Mouse (Mus musculus) midbrain, embryonic 11.5 days (tissue): ENCODE measurements around the gene Mia. TPM values are rescaled to one million over a fixed set of nuclear protein-coding genes. Genes with fewer than 3 reads are reported as not detected.

Experiments
- ATAC-seq: fragments of 200-750 bp; cut with Nextera tagmentation; 2 replicates; pipeline ENCODE4 v1.8.0; 2017; ENCODE audit warnings: moderate TSS enrichment, moderate library complexity; ENCODE audit not compliant: low FRiP score
- DNase-seq: peaks from one replicate; pipeline ENCODE4 v3.0.0; 2015; ENCODE audit warnings: low spot score; ENCODE audit errors: missing footprints
- H3K27ac ChIP-seq: fragments of 300-500 bp; sonication (generic); 2 replicates; pipeline ENCODE4 v1.5.1; 2014; ENCODE audit warnings: low read depth, low read length
- H3K27me3 ChIP-seq: fragments of 300-500 bp; sonication (generic); 2 replicates; pipeline ENCODE4 v1.6.1; 2014; ENCODE audit warnings: mild to moderate bottlenecking, low read length, moderate library complexity, mixed read lengths; ENCODE audit not compliant: control insufficient read depth, insufficient read depth
- H3K36me3 ChIP-seq: fragments of 300-500 bp; sonication (generic); 2 replicates; pipeline ENCODE4 v1.6.1; 2014; ENCODE audit warnings: mild to moderate bottlenecking, low read length, moderate library complexity, mixed read lengths; ENCODE audit not compliant: control insufficient read depth, insufficient read depth
- H3K4me1 ChIP-seq: fragments of 300-500 bp; sonication (generic); 2 replicates; pipeline ENCODE4 v1.6.1; 2014; ENCODE audit warnings: low read length; ENCODE audit not compliant: control insufficient read depth, insufficient read depth
- H3K4me2 ChIP-seq: fragments of 300-500 bp; sonication (generic); 2 replicates; pipeline ENCODE4 v1.6.1; 2014; ENCODE audit warnings: mild to moderate bottlenecking, moderate library complexity
- H3K4me3 ChIP-seq: fragments of 300-500 bp; sonication (generic); 2 replicates; pipeline ENCODE4 v1.5.1; 2014; ENCODE audit warnings: low read depth, low read length
- H3K9ac ChIP-seq: fragments of 300-500 bp; sonication (generic); 2 replicates; pipeline ENCODE4 v1.6.1; 2014; ENCODE audit warnings: low read length
- H3K9me3 ChIP-seq: fragments of 300-500 bp; sonication (generic); 2 replicates; pipeline ENCODE4 v1.6.1; 2016; ENCODE audit warnings: low read length; ENCODE audit not compliant: control insufficient read depth
- WGBS: fragments of 180-500 bp; shearing (Covaris S2); extraction: QIAGEN DNeasy Blood & Tissue Kit; methylation state at CpG from one replicate; pipeline ENCODE4 v1.1.7; 2014; 5-methylcytosine and 5-hydroxymethylcytosine counted together
- microRNA counts: library from miRNA; unstranded; fragments of <30 nt; microRNA quantifications from one replicate; lab custom pipeline; 2015
- microRNA-seq: library from miRNA; unstranded; fragments of <30 nt; microRNA quantifications from one replicate; pipeline ENCODE4, GENCODE M21; 2017
- polyA plus RNA-seq: library from polyadenylated mRNA; unstranded; fragments of >200 nt; fragmentation: Nextera tagmentation; extraction: Ambion mirVana; gene quantifications from 2 replicates; pipeline ENCODE4 v1.2.1, GENCODE M21; 2014

Gene Mia
- polyA plus RNA-seq, 1 experiment from 2014 or later: 0.93 TPM

DNA sequence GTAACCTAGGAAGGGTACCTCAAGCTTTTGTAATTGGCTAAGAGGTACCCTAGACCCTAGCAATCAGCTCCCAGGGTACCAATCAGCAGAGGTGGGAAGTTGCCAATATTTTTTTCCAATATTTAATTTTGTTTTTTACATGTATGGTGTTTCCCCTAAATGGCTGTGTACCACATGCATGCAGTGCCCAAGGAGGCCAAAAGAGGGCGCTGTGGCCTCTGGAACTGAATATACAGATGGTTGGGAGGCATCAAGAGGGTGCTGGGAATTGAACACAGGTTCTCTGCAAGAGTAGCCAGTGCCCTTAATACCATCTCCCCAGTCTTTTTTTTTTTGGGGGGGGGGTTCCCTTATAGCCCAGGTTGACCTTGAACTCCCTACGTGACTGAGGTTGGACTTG, 49.6 kb downstream of the Mia start:
- no peaks in the 10 kb centered on the region for H3K36me3 ChIP-seq
- no peaks in the 10 kb centered on the region for H3K4me1 ChIP-seq
- H3K4me3 ChIP-seq: no peak overlapping the region
- no peak for ATAC-seq
- no peak for DNase-seq
- H3K27me3 ChIP-seq: no peaks in the 10 kb centered on the region
- no peak overlapping the region for H3K9ac ChIP-seq
- no peak overlapping the region for H3K27ac ChIP-seq
- H3K9me3 ChIP-seq: no peaks in the 10 kb centered on the region; the same call in none of the 2 replicates
- no peak overlapping the region for H3K4me2 ChIP-seq
- 58% methylated on average over 2 of the region's 2 CpGs for WGBS

DNA sequence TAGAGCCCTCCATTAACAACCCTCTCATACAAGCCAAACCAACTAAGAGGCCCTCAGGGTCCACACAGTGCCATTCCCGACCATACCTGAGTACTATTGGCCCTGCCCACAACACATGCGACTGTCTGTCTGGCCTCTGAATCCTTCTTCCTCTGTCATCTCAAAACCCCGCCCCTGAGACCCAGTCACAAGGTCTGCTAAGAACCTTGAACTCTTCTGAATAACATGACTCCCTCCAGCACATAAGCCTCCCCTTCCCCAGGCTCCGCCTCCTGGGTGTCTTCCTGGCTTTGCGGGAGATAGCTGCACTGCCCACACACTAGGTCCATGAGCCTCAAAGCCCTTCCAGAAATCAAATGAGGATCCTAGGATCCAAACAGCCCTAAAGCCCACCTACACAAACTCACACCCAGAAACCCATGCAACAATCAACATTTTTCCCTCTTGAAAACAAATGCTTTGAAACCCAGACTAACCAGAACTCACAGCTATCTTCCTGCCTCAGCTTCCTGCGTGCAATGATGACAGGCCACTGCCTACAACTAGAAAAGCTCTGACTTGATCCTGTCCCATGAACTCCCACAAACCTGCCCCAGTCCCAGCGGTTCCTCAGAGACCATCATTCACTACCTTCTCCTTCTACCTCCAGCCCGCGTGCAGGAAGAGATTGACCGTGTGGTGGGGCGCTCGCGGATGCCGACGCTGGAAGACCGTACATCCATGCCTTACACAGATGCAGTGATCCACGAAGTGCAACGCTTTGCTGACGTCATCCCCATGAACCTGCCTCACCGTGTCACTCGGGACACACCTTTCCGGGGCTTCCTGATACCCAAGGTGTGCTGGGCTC, 50.2 kb downstream of the Mia start:
- Histone ChIP-seq H3K4me1 (no peaks in the 10 kb centered on the region), H3K36me3 (no peaks in the 10 kb centered on the region)
- WGBS: 88% methylated on average over 22 of the region's 22 CpGs

DNA sequence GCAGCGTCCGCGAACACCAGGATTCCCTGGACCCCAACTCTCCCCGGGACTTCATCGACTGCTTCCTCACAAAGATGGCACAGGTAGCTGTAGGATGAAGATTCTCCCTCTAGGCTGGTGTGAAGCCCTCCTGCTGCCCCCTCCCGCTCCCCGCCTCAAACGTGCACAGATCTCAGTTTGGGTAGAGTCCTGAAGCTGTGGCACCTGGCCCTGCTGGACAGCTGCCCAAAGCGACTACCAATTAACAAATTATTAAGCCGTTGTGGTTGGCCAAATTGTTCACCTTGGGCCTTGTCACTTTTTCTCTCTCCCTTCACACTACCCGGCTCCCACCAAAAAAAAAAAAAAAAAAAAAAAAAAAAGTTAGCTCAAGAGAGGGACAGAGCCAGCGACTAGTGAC, 51.1 kb downstream of the Mia start:
- ATAC-seq: no peak
- no peaks in the 10 kb centered on the region; the same call in none of the 2 replicates for H3K9me3 ChIP-seq
- no peaks in the 10 kb centered on the region for H3K4me1 ChIP-seq
- no peak overlapping the region for H3K4me2 ChIP-seq
- H3K27ac ChIP-seq: no peak overlapping the region
- H3K9ac ChIP-seq: no peak overlapping the region
- H3K27me3 ChIP-seq: no peaks in the 10 kb centered on the region
- no peaks in the 10 kb centered on the region for H3K36me3 ChIP-seq
- no peak overlapping the region for H3K4me3 ChIP-seq
- WGBS: 88% methylated on average over 12 of the region's 12 CpGs
- no peak for DNase-seq

More for the DNA sequence above, 50.2 kb downstream of the Mia start:
- Histone ChIP-seq H3K27ac (no peak overlapping the region), H3K9me3 (no peaks in the 10 kb centered on the region; the same call in none of the 2 replicates), H3K9ac (no peak overlapping the region), H3K4me2 (no peak overlapping the region), H3K27me3 (no peaks in the 10 kb centered on the region), H3K4me3 (no peak overlapping the region)
- DNase-seq: no peak
- no peak for ATAC-seq

MicroRNA genes within 50 kb of the gene (microRNA counts, 519-probe panel; counts per million panel counts)
- not detected for microRNA mmu-miR-1191 (lab: Ali Mortazavi, UCI)

Small RNA genes lying within 50 kb of the gene (microRNA-seq; reads per million reads assigned to microRNA genes)
- gene Mir1191 (1.9 reads per million, percentile 3 among the genes with 10 or more reads in this experiment), gene Mir3101 (not detected)

Other genes starting within 250 kb of the Mia start
- gene Cyp2a22, start 241.8 kb downstream of the Mia start, polyA plus RNA-seq: not detected in 2 replicates
- not detected in 2 replicates for gene Cyp2a12, start 152.1 kb downstream of the Mia start, polyA plus RNA-seq
- gene Cyp2f2, start 61.2 kb downstream of the Mia start, polyA plus RNA-seq: not detected in 2 replicates
- 0.11 and 0.19 TPM in 2 replicates for gene Cyp2t4, start 27.4 kb downstream of the Mia start, polyA plus RNA-seq
- 36.4 and 43.5 TPM in 2 replicates for gene Egln2, start 14.4 kb downstream of the Mia start, polyA plus RNA-seq
- gene Rab4b, start 2.3 kb downstream of the Mia start, polyA plus RNA-seq: 57.4 and 59.1 TPM in 2 replicates
- not detected in 2 replicates for gene Gm21983, start 71 bp downstream of the Mia start, polyA plus RNA-seq
- gene BC024978, start 14.6 kb upstream of the Mia start, polyA plus RNA-seq: 4.0 and 4.1 TPM in 2 replicates
- 339 and 364 TPM in 2 replicates for gene Snrpa, start 15.1 kb upstream of the Mia start, polyA plus RNA-seq
- gene Itpkc, start 47.5 kb upstream of the Mia start, polyA plus RNA-seq: 5.0 and 6.6 TPM in 2 replicates
- gene Coq8b, start 51.9 kb upstream of the Mia start, polyA plus RNA-seq: 16.1 and 16.6 TPM in 2 replicates
- gene Numbl, start 77.3 kb upstream of the Mia start, polyA plus RNA-seq: 16.9 and 17.7 TPM in 2 replicates
- 2.9 and 5.8 TPM in 2 replicates for gene Ltbp4, start 156.5 kb upstream of the Mia start, polyA plus RNA-seq
- gene Shkbp1, start 174.9 kb upstream of the Mia start, polyA plus RNA-seq: 45.9 and 50.7 TPM in 2 replicates
- gene Gm20479, start 176.3 kb upstream of the Mia start, polyA plus RNA-seq: not detected in 2 replicates